Mouse (Mus musculus) cerebellum, postnatal 4 days (tissue): ENCODE measurements at regions not wholly inside any gene's neighbourhood (a gene's known extent, or its start where the extent isn't known, plus 50 kb on each side); places are given as distances from the start of the nearest gene placed in this dataset.

Source experiments
- DNase-seq, 2 experiments: peaks; one replicate each; pipeline ENCODE4 v3.0.0; 2022; ENCODE audit warnings: low spot score in 2 of 2, mixed read lengths in 1 of 2

GRCm38 (mm10) chr4:31824518-31825437 is 139.1 kb upstream of the Map3k7 start:
- no peak for DNase-seq

DNA sequence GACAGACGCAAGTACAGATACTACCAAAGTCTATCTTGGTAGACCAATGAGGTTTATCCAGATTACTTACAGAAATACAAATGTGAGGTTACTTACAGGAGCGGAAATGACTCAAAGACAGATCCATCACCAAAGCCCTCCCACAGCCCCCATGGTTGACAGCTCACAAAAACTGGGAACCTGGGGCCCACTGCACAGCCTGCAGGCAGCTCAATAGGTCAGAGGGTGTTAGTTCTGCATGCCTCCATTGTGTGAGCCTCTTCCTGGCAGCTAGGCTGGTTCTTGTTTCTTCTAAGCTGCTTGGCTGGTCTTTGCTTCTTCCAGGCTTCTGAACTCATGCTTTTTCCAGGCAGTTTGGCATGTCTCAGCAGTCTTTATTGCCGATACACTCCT is 138.5 kb upstream of the Map3k7 start:
- no peak for DNase-seq

GRCm38 (mm10) chr4:31826661-31827060 is 137.2 kb upstream of the Map3k7 start:
- no peak for DNase-seq

DNA sequence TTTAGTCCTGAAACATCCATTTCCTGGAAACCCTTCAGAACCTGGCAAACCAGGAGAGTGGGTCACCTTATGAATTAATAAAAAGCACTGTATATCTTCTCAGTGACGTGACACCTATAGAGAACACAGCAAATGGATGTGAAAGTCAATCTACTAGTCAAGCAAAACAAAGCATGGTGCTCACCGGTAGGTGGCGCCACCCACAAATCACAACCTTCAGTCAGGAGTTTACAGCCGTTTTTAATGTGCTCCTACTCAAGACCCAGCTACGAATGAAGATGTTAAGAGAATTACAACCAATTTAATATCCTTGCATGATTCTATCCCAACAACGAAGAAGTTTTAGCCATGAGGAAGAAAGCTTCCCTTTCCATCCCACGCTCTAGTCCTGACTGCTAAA is 136.6 kb upstream of the Map3k7 start:
- no peak for DNase-seq

GRCm38 (mm10) chr4:31830241-31830640 is 133.7 kb upstream of the Map3k7 start:
- DNase-seq, result no peak

- DNase-seq, result no peak
These were observed 132.4 kb upstream of the Map3k7 start for GRCm38 (mm10) chr4:31831469-31831868.

GRCm38 (mm10) chr4:31833828-31834227 is 130.1 kb upstream of the Map3k7 start:
- no peak for DNase-seq

- no peak for DNase-seq
These were observed 128.8 kb upstream of the Map3k7 start for GRCm38 (mm10) chr4:31835051-31835450.

- no peak for DNase-seq
These were observed 125.3 kb upstream of the Map3k7 start for GRCm38 (mm10) chr4:31838592-31838991.

- no peak for DNase-seq
These were observed 114.1 kb upstream of the Map3k7 start for GRCm38 (mm10) chr4:31849763-31850162.

DNA sequence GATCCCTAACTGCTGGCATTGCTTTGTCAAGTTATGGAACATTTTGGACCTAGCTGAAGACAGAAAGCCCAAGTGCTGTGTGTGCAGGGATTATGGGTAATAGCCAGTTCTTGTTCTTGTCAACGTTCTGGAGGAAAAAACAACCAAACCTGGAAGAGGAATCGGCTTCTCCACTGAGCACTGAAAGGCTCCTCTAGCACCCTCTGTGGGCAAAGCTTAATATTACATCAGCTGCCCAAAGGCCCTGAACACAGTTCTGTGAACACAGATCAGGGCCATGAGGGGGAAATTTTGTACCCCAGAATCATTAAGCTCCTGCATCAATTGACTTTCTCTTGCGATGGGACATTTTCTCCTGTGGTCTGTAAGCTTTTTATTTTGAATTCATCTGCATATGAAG is 112.9 kb upstream of the Map3k7 start:
- DNase-seq, result no peak

- DNase-seq, result no peak
These were observed 110.0 kb upstream of the Map3k7 start for GRCm38 (mm10) chr4:31853851-31854250.

- no peak for DNase-seq
These were observed 103.5 kb upstream of the Map3k7 start for GRCm38 (mm10) chr4:31860389-31860788.

- no peak for DNase-seq
These were observed 102.7 kb upstream of the Map3k7 start for GRCm38 (mm10) chr4:31861172-31861571.

GRCm38 (mm10) chr4:31872985-31873983 is 90.6 kb upstream of the Map3k7 start:
- no peak for DNase-seq

- DNase-seq, result peak in 1 of 2 experiments; percentile 36
These were observed 86.5 kb upstream of the Map3k7 start for GRCm38 (mm10) chr4:31877389-31877788.

GRCm38 (mm10) chr4:31878493-31879191 is 85.3 kb upstream of the Map3k7 start:
- DNase-seq, result no peak

DNA sequence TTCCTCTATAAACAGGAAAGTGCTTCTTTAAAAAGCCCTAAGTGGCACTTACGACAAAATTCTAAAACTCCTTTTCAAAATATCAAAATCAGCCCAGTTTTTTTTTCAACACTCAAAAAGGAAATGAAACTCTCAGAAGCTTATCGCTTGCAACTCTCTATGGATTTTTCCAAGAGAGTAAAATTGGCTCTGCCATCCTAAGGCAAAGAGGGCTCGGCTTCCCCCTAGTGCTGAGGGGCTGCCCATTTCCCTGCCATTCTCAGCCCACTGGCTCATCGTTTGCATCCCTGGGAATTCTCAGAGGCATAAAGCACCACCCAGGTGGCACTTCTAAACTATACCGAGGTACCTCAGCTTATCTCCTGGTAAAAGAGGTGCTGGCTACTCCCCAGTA is 84.7 kb upstream of the Map3k7 start:
- DNase-seq, result peak in 1 of 2 experiments; percentile 5

DNA sequence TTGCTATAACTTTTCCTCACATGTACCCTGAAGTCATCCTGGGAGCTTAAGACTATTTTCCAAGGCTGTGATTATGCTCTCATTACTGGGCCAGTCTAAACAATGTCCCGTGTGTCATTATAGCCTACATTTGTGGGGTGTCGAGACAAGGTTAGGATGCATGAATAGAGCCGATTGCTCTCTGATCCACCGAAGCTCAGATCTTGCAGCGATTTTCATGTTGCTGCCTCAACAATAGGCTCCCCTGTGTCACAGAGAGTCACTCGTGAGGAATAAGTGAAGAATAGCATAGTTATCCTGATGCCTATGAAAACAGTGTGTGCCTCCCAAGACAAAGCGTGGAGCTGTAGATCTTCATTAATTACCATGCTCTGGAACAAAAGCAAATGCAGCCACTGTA is 83.7 kb upstream of the Map3k7 start:
- DNase-seq, result no peak

DNA sequence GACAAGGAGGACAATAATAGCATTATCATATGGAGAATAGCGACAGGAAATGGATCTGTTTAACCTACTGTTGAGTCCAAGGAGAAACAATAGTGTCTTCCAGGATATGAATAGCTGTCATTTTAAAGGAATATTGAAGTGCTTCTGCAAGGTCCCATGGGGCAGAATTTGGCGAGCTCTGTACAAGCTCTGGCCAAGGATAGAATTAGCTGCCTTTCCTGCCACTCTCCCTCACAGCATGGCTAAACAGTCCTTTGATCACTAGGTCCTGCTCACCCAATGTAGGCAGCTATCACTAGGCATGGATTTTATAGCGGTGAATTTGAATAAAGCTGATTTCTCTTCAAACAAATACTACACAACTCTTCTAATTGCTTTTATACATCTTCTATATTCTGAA is 74.2 kb upstream of the Map3k7 start:
- DNase-seq, result peak in 1 of 2 experiments; percentile 57

- no peak for DNase-seq
These were observed 54.7 kb upstream of the Map3k7 start for GRCm38 (mm10) chr4:31909086-31909673.
